Mouse (Mus musculus): Measurements from ENCODE around the gene Akt3.

DNA sequence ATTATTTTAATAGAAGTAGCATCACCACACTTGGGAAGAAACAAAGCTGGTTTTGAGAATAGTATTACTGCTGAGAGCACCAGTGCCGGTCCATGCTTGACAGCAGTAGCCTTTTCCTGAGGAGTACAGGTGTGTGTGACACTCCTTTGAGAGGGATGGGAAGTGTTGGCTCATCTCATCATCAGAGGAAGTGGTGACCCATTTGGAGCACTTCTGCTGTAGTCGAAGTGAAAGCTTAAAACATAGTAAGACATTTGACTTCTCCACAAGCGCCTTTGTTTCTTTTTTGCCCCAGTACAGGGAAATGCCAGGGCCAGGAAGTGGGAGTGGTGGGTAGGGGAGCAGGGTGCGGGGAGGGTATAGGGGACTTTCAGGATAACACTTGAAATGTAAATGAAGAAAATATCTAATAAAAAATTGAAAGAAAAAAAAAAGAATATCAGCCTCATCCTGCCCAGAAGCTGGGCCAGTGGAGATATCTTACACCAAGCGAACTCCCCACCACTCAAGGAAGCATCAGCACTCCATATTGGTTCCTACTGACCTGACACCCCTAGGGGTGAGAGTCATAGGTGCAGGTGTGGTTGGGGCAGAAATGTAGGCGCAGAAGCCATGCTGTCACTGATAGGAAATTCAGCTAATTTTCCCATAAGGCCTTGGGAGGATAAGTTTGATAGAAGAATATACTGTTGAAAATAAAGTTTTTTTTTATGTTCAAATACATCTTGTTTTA is 284.5 kb downstream of the Akt3 start:
- TF ChIP-seq MAFK (IDR thresholded peaks at IDR 0.05; ENCODE audit: insufficient read depth, low read depth, low read length), result no peak
- no peak for TF ChIP-seq ZC3H11A (IDR thresholded peaks at IDR 0.05; ENCODE audit: borderline replicate concordance, low read depth, low read length)
- no peak for TF ChIP-seq ZNF384 (IDR thresholded peaks at IDR 0.05; ENCODE audit: low read depth, low read length)
